Mouse (Mus musculus) ES-E14 (cell line): ENCODE measurements at regions not wholly inside any gene's neighbourhood (a gene's known extent, or its start where the extent isn't known, plus 50 kb on each side); places are given as distances from the start of the nearest gene placed in this dataset.

ENCODE experiments used
- CHD2 ChIP-seq: IDR thresholded peaks from 2 replicates; pipeline ENCODE4 v1.6.1; 2014; ENCODE audit warnings: mild to moderate bottlenecking, low read depth, low read length, inconsistent platforms
- HCFC1 ChIP-seq: IDR thresholded peaks from 2 replicates; pipeline ENCODE4 v1.6.1; 2012; ENCODE audit warnings: low read length, inconsistent platforms, borderline replicate concordance; ENCODE audit not compliant: insufficient read depth
- ZC3H11A ChIP-seq: IDR thresholded peaks from 2 replicates; pipeline ENCODE4 v1.6.1; 2012; ENCODE audit warnings: low read depth, mild to moderate bottlenecking, inconsistent platforms, low read length, borderline replicate concordance

- TF ChIP-seq HCFC1 (no peak), ZC3H11A (no peak), CHD2 (no peak)
These were observed 70.7 kb downstream of the Dact1 start for GRCm38 (mm10) chr12:71380424-71380761.
